Comparison of ENCODE assay signal across 24 mouse cellular contexts in genomic region chr13:49760675-49761074, GRCm38 (mm10). TPM values are rescaled to one million over a fixed set of nuclear protein-coding genes. Genes with fewer than 3 reads are reported as not detected.
"Had no signal": no experiment of that assay in that cellular context is flagged by ENCODE, and none has a peak within 500 bp of the region (broad histone marks: within the 10 kb centered on the region; RNA-seq: fewer than 3 reads in every experiment).

No protein-coding gene starts in this region.

- H3K4me1 ChIP-seq: neural tube, embryonic 13.5 days; neural tube, embryonic 15.5 days; stomach, embryonic 15.5 days had no signal

- H3K4me2 ChIP-seq: neural tube, embryonic 13.5 days; neural tube, embryonic 15.5 days; stomach, embryonic 15.5 days had no signal

- H3K9ac ChIP-seq: neural tube, embryonic 13.5 days; neural tube, embryonic 15.5 days; stomach, embryonic 15.5 days had no signal

- H3K27me3 ChIP-seq: neural tube, embryonic 13.5 days; neural tube, embryonic 15.5 days; stomach, embryonic 15.5 days had no signal

- H3K36me3 ChIP-seq: neural tube, embryonic 13.5 days; neural tube, embryonic 15.5 days; stomach, embryonic 15.5 days had no signal

- H3K4me3 ChIP-seq: neural tube, embryonic 13.5 days; neural tube, embryonic 15.5 days; stomach, embryonic 15.5 days had no signal

- DNase-seq: retina, postnatal 1 day; right cerebral cortex, adult 18-20 months; right cerebral cortex, postnatal 14 days; right cerebral cortex, postnatal 25 days; right cerebral cortex, postnatal 4 days; spleen, adult 18-20 months; thymus, adult 18-20 months; thymus, adult 2 months; thymus, postnatal 14 days; thymus, postnatal 25 days; thymus, postnatal 36 days; thymus, postnatal 4 days had no signal

- H3K27ac ChIP-seq: neural tube, embryonic 13.5 days; neural tube, embryonic 15.5 days; stomach, embryonic 15.5 days; stomach, postnatal 0 days had no signal

- H3K9me3 ChIP-seq: neural tube, embryonic 13.5 days; neural tube, embryonic 15.5 days; stomach, embryonic 15.5 days had no signal

RNA-seq across cellular contexts. Expression of gene Gm30302, which starts 38.1 kb away (rescaled TPM):
- total RNA-seq: neutrophil, adult 5-6 weeks had no signal
- polyA plus RNA-seq: neural tube, embryonic 13.5 days; neural tube, embryonic 14.5 days; neural tube, embryonic 15.5 days; small intestine, adult 2 months; spleen, adult 2 months; stomach, embryonic 14.5 days; stomach, embryonic 15.5 days; stomach, embryonic 16.5 days; stomach, postnatal 0 days; thymus, adult 2 months; thymus, postnatal 0 days; urinary bladder, adult 2 months had no signal
